Mouse (Mus musculus) frontal cortex, postnatal 25 days (tissue): ENCODE data around the gene Cel.

ENCODE experiments used
- DNase-seq, 2 experiments: peaks; one replicate each; pipeline ENCODE4 v3.0.0; 2022; ENCODE audit warnings: low spot score in 2 of 2

Cel gene

GRCm38 (mm10) chr2:28585043-28585571 lies 21.9 kb upstream of the Cel start:
- peak; percentile 59 to 64 for DNase-seq

- DNase-seq: no peak
Observed at GRCm38 (mm10) chr2:28583651-28584050, 20.4 kb upstream of the Cel start, which contains the start of gene Gtf3c5. Gene Gtf3c5, minus strand, starts transcription at chr2:28583751.

GRCm38 (mm10) chr2:28582647-28583353 lies 19.6 kb upstream of the Cel start:
- peak; percentile 84 to 88 for DNase-seq

GRCm38 (mm10) chr2:28578003-28578402 lies 14.8 kb upstream of the Cel start:
- no peak for DNase-seq

- no peak for DNase-seq
Observed at GRCm38 (mm10) chr2:28576815-28577214, 13.6 kb upstream of the Cel start.

- no peak for DNase-seq
Observed at GRCm38 (mm10) chr2:28575341-28575740, 12.1 kb upstream of the Cel start.

- no peak for DNase-seq
Observed at GRCm38 (mm10) chr2:28569903-28570302, 6.7 kb upstream of the Cel start.

- DNase-seq: no peak
Observed at GRCm38 (mm10) chr2:28566545-28566944, 3.3 kb upstream of the Cel start.

GRCm38 (mm10) chr2:28564380-28564779 lies 1.2 kb upstream of the Cel start:
- no peak for DNase-seq

- DNase-seq: no peak
Observed at GRCm38 (mm10) chr2:28563830-28564229, 627 bp upstream of the Cel start.

- no peak for DNase-seq
Observed at GRCm38 (mm10) chr2:28557452-28557851, 5.8 kb downstream of the Cel start.

- DNase-seq: no peak
Observed at GRCm38 (mm10) chr2:28552301-28552700, 10.9 kb downstream of the Cel start.

- no peak for DNase-seq
Observed at GRCm38 (mm10) chr2:28549157-28549556, 14.0 kb downstream of the Cel start.

- peak; percentile 78 to 79 for DNase-seq
Observed at GRCm38 (mm10) chr2:28547237-28548172, 15.7 kb downstream of the Cel start.

GRCm38 (mm10) chr2:28546560-28546959 lies 16.6 kb downstream of the Cel start:
- DNase-seq: no peak

- DNase-seq: no peak
Observed at GRCm38 (mm10) chr2:28545976-28546375, 17.2 kb downstream of the Cel start.

- DNase-seq: no peak
Observed at GRCm38 (mm10) chr2:28543894-28544293, 19.3 kb downstream of the Cel start.

GRCm38 (mm10) chr2:28540587-28541227 lies 22.5 kb downstream of the Cel start:
- DNase-seq: no peak

- DNase-seq: no peak
Observed at GRCm38 (mm10) chr2:28539949-28540348, 23.3 kb downstream of the Cel start.

GRCm38 (mm10) chr2:28539206-28539605 lies 24.0 kb downstream of the Cel start:
- DNase-seq: peak in 1 of 2 experiments; percentile 44

- DNase-seq: no peak
Observed at GRCm38 (mm10) chr2:28538817-28539128, 24.4 kb downstream of the Cel start.
